Mouse (Mus musculus) granulocyte monocyte progenitor cell, adult 5-6 weeks (primary cell): ENCODE measurements around the gene Magea8. TPM values are rescaled to one million over a fixed set of nuclear protein-coding genes. Genes with fewer than 3 reads are reported as not detected.
"Not testable (repeated sequence)": the region's sequence is repeated elsewhere in the genome, so short reads cannot be mapped to it uniquely, and the experiment has no call there.

Experiments
- ATAC-seq: replicated peaks from 2 replicates; pipeline ENCODE4 v1.8.0; 2016; ENCODE audit warnings: mild to moderate bottlenecking, moderate TSS enrichment, inconsistent platforms; ENCODE audit not compliant: poor library complexity, severe bottlenecking
- total RNA-seq, 2 experiments: library from RNA; stranded (forward) in 1 of 2; stranded (reverse) in 1 of 2; fragments of 200-712, 200-1000 nt in 1 of 2; fragments of >200 nt in 1 of 2; fragmentation: Nextera tagmentation in 1 of 2; gene quantifications; 2 replicates each; pipeline ENCODE4 v1.2.3; 2014 to 2017

Magea8 gene
- total RNA-seq (2014; fragmentation: Nextera tagmentation) (not detected in 2 replicates), total RNA-seq (2017) (not detected in 2 replicates)

GRCm38 (mm10) chrX:154995750-154996149, at the start of gene Magea8:
TSS of gene Magea8 (minus strand) at chrX:154995850.
- not testable (repeated sequence) for ATAC-seq

DNA sequence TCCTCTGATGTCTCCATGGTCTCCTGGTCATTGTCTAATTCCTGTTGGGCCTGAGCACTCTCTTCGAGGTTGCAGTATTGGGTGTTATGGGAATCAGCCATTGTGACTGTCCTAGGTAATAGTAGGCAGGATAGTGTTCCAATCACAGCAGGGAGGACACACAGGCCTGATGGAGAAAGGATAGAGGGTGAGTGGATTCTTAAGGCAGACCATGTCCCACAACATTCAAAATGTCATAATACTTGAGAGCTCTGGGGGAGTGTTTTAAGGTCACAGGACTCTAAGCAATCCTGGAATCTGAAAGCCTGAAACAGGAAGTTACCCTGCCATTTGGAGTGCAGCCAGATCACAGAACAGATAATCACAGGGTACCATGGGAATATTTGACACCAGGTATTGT, 46.2 kb downstream of the Magea8 start, which contains the start of gene Magea3:
Magea3 (minus strand) TSS at position 101 of the 400 bp plus-strand sequence.
- ATAC-seq: not testable (repeated sequence)

GRCm38 (mm10) chrX:154935887-154936286, 59.8 kb downstream of the Magea8 start, which contains the start of gene Magea6:
TSS of gene Magea6 (minus strand) at chrX:154935987.
- not testable (repeated sequence) for ATAC-seq

Other genes starting within 250 kb of the Magea8 start
- gene Cldn34b1, start 105.6 kb downstream of the Magea8 start, total RNA-seq (2014; fragmentation: Nextera tagmentation): not detected in 2 replicates
- not detected in 2 replicates for gene Cldn34b1, start 105.6 kb downstream of the Magea8 start, total RNA-seq (2017)
- not detected in 2 replicates for gene Magea6, start 59.9 kb downstream of the Magea8 start, total RNA-seq (2014; fragmentation: Nextera tagmentation)
- not detected in 2 replicates for gene Magea6, start 59.9 kb downstream of the Magea8 start, total RNA-seq (2017)
- gene Magea3, start 46.3 kb downstream of the Magea8 start, total RNA-seq (2014; fragmentation: Nextera tagmentation): not detected in 2 replicates
- gene Magea3, start 46.3 kb downstream of the Magea8 start, total RNA-seq (2017): not detected in 2 replicates
- gene Magea5, start 67.3 kb upstream of the Magea8 start, total RNA-seq (2014; fragmentation: Nextera tagmentation): not detected in 2 replicates
- gene Magea5, start 67.3 kb upstream of the Magea8 start, total RNA-seq (2017): not detected in 2 replicates
- gene Magea1, start 93.9 kb upstream of the Magea8 start, total RNA-seq (2014; fragmentation: Nextera tagmentation): not detected in 2 replicates
- gene Magea1, start 93.9 kb upstream of the Magea8 start, total RNA-seq (2017): not detected in 2 replicates
- not detected in 2 replicates for gene Magea2, start 97.8 kb upstream of the Magea8 start, total RNA-seq (2014; fragmentation: Nextera tagmentation)
- not detected in 2 replicates for gene Magea2, start 97.8 kb upstream of the Magea8 start, total RNA-seq (2017)
- not detected in 2 replicates for gene Cldn34b2, start 132.6 kb upstream of the Magea8 start, total RNA-seq (2014; fragmentation: Nextera tagmentation)
- gene Cldn34b2, start 132.6 kb upstream of the Magea8 start, total RNA-seq (2017): not detected in 2 replicates
- 129 and 147 TPM in 2 replicates for gene Sat1, start 220.6 kb upstream of the Magea8 start, total RNA-seq (2014; fragmentation: Nextera tagmentation)
- gene Sat1, start 220.6 kb upstream of the Magea8 start, total RNA-seq (2017): 321 and 354 TPM in 2 replicates